Mouse (Mus musculus): Measurements from ENCODE around the gene Asb7.

GRCm38 (mm10) chr7:66733431-66733830, 44.0 kb upstream of the Asb7 start:
- TF ChIP-seq POLR2A (IDR thresholded peaks at IDR 0.05; ENCODE audit: borderline replicate concordance, extremely low read depth, insufficient read depth, insufficient read length, poor library complexity, severe bottlenecking) (no peak), CTCF (IDR thresholded peaks at IDR 0.05; ENCODE audit: borderline replicate concordance, extremely low read depth, insufficient read depth, insufficient read length) (no peak)
